Mouse (Mus musculus): Measurements from ENCODE around the gene Stambpl1. TPM values are rescaled to one million over a fixed set of nuclear protein-coding genes. Genes with fewer than 3 reads are reported as not detected.

Stambpl1 gene
- total RNA-seq (2021), result 1 to 10 TPM; 3.1 to 3.9 TPM
- long read RNA-seq, experiment 1, partial matches to known transcripts, result 0 of 1 reads
- long read RNA-seq, experiment 1, other reads (novel, unspliced or antisense), result 1 of 1 reads
- long read RNA-seq, experiment 2, partial matches to known transcripts, result 0 of 3 reads
- long read RNA-seq, experiment 2, other reads (novel, unspliced or antisense), result 2 of 3 reads

- DNase-seq, result peak; percentile 77
Measured at GRCm38 (mm10) chr19:34192008-34192963, at the start of gene Stambpl1. Gene Stambpl1 (plus strand): TSS chr19:34192229.

DNA sequence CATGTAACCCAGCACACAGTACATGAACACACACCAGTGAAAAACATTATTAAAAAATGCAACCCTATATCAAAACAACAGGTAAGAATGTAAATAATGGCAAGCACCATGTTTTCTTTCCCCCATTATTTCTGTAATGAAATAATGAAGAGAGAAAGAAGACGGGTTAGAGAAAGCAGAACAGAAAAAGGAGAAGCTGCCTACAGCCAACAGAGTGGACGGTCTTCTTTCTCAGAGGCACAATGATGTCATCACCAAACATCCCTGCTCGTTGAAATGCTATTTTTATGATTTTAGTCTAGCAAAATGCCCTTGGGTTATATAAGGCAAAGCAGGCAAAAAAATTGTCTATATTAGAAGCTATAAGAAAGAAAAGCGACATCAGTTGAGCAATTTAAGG is 43.6 kb upstream of the Stambpl1 start:
- peak in 1 of 2 experiments; percentile 8 for DNase-seq

- peak; percentile 25 to 35 for DNase-seq
Measured at GRCm38 (mm10) chr19:34151909-34152308, 40.1 kb upstream of the Stambpl1 start.

- DNase-seq, result no peak
Measured at GRCm38 (mm10) chr19:34153263-34154144, 38.5 kb upstream of the Stambpl1 start.

DNA sequence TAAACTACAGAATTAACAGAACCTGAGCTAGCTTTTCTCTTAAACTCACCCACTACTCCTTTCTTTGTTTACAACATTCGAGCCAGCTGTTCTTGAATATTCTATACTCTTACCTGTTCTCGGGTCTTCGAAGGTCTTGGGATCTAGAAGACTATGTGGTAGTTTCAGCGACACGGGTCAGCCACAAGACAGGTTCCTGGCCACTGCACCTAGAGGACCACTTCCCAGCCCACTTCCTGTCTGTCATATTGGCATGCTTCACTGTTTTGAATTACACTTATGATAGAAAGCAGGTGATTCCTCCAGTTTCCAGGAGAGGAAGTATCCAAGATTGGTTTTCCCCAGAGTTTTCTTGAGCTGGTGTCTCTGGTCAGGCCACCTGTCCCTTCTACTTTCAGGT is 29.3 kb upstream of the Stambpl1 start:
- no peak for DNase-seq

DNA sequence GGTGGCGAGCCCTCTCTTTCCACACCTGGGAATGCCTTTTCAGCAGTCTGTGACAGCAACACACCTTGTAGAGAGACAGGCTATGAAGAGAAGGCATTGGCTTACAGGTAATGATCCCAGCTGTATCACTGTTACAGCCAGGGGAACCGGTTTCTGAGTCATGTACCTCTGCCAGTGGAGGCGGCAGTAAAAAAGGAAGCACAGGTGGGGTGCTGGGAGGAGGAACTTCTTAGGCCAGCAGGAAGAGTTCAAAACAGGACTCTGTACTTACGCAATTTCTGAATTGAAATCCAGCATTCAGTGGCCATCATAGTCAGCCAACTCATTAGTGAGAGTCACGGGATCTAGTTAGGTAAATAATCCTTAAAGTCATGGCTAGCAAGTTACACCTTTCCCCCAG is 26.1 kb upstream of the Stambpl1 start, which contains the start of gene Ankrd22:
Gene Ankrd22 (minus strand): TSS at position 163 of the 400 bp plus-strand sequence.
- no peak for DNase-seq

DNA sequence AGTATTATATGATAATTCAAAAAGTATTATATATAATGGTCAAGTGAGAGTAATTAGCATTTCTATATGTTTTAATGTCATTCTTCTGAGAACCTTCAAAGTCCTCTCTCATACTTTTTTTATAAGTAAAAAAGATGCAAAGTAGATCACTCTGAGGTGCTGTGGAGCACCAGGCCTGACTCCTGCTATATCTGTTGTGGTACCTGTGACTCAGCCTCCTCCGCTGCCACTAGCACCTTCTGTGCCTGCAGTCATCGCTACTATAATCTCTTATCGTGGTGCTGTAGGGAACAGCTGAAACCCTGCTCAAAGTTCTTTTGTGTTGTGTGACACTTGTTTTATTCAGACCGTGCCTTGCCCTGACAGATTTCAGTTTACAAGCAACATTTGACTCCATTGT is 25.6 kb upstream of the Stambpl1 start:
- DNase-seq, result no peak

- no peak for DNase-seq
Measured at GRCm38 (mm10) chr19:34167896-34168661, 23.9 kb upstream of the Stambpl1 start.

- no peak for DNase-seq
Measured at GRCm38 (mm10) chr19:34169121-34169520, 22.9 kb upstream of the Stambpl1 start.

DNA sequence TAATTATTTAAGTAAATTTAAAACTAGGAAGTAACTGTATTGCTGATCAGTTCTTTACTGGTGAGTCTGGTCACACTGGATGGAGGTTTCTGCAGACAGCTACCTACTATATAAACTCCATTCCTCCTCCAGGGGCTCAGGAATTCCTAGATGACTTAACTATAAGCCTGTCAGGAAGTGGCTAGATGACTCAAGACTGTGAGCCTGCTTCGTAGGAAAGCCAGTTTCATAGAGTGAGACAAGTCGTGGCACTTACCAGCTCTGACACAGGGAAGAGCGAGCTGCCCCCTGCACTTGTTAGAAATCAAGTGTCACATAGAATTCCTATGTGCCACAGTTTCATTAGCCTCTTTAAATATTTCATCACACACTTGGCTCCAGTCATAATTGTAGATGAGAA is 20.9 kb upstream of the Stambpl1 start:
- DNase-seq, result no peak

DNA sequence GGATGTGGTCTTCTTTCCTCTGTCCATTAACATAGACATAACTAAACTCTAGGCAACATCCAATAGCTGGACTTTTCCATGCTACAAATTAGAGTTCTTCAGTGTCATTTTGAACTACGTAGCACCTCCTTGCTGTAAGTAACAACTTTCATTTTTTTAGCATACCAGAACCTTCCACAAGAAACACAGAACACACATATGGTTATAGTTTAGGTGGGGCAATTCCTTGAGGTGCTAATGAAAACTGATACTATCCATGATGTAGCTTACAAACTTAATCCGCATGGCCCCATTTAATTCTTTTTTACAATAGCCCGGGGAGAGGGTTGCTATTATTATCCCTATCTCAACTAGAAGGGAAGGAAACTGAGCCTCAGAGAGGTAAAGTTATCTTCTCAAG is 18.0 kb upstream of the Stambpl1 start:
- DNase-seq, result no peak

- no peak for DNase-seq
Measured at GRCm38 (mm10) chr19:34179136-34179535, 12.9 kb upstream of the Stambpl1 start.

- DNase-seq, result no peak
Measured at GRCm38 (mm10) chr19:34180316-34180715, 11.7 kb upstream of the Stambpl1 start.

DNA sequence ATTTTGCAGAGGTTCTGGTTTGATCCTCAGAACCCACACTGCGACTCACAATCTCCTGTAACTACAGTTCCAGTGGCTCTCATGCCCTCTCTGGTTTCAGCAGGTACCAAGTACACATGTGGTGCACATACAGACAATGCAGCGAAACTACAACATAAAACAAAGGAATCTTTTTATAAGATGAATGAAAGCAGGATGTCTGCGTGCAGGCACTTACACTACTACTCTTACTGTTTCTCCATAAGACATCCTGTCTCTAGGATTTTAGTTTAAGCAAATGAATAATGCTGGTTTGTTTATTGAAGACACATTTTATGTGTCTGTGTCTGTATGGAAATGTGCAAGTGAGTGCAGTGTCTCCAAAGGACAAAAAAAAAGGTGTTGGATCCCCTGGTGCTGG is 10.8 kb upstream of the Stambpl1 start:
- DNase-seq, result no peak

- DNase-seq, result no peak
Measured at GRCm38 (mm10) chr19:34182490-34182889, 9.5 kb upstream of the Stambpl1 start.

GRCm38 (mm10) chr19:34186845-34187244 is 5.2 kb upstream of the Stambpl1 start:
- no peak for DNase-seq

DNA sequence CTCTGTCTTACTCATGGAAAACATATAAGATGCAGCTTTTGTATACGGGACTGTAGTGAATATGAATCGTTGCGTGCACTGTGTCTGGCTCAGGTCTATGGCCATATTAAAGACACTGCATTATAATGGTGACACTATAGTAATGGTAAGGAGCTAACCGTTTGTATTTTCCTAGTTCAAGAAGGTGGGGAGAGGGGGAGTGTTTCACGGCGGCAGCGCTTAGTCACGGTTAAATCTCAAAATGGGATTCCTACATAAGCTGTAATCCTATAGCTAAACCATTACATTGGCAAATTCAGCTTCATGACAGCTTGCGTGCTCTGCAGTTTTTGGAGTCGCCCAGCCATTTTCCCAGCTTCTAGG is 403 bp upstream of the Stambpl1 start:
- no peak for DNase-seq

GRCm38 (mm10) chr19:34193149-34193548 is 1.1 kb downstream of the Stambpl1 start:
- DNase-seq, result peak; percentile 46 to 62

DNA sequence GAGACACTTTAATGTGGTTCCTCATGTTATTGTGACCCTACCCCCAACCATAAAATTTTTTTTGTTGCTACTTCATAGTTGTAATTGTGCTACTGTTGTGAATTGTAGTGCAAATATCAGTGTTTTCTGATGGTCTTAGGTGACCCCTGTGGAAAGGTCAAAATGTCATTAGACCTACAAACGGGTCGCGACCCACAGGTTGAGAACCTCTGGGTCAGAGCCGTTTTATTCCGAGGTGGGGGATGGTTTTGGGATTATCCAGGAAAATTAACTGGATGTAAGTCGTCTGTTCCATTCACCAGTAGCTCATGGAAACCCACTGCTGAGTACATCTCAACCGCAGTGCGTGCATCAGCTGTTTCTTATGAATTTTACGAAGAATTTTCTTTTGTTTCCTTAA is 1.7 kb downstream of the Stambpl1 start:
- no peak for DNase-seq

DNA sequence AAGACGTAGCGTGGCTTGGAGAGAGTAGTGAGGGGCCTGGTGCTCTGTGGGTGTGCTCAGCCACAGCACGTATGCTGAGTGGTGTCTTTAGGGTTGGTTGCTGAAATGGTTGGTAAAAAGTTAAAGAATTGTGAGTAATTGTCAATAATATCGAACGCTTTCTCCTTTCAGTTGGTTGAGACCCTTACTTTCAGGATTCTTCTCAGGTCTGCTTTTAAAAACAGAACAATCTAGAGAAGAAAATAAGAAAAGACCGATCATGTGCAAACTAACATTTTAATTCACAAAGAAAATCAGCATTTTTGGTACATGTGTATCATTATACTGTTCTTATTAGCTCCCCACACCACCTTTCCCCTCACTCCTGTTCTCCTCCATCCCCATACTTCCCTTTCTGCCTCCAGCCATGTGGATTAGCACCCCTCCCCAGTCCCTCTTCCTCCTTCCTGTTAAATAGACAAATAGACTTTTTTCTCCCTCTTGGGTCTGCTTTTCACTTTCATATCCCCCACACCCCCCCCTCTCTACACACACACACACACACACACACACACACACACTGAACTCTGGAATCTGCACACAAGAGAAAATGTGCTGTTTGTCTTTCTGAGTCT is 2.2 kb downstream of the Stambpl1 start:
- peak in 1 of 2 experiments; percentile 36 for DNase-seq

- DNase-seq, result no peak
Measured at GRCm38 (mm10) chr19:34195031-34195430, 3.0 kb downstream of the Stambpl1 start.

Data from heart, adult 18-20 months (tissue).